Comparison of ENCODE assay signal across 23 mouse cellular contexts in the genomic region with DNA sequence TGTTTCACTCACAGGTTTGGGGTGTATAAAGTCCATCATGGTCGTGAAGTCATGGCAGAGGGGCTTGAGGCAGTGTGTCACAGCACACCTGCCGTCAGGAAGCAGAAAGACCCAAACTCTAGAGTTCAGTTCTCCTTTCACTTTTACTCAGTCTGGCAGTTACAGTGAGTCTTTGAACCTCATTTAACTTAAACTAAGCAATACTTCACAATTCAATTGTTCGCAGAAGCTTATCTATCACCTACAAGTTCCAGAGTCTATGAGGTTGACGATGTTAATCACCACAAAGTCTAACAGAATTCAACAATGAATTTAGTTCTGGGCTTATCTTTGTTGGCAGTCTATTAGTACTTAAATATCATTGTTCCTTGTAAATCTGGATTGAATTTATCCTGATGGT.
"Had no signal": no experiment of that assay in that cellular context is flagged by ENCODE, and none has a peak within 500 bp of the region (broad histone marks: within the 10 kb centered on the region; RNA-seq: fewer than 3 reads in every experiment).

No protein-coding gene starts in this region.

- H3K27ac ChIP-seq: gastrocnemius, adult 2 months; heart, embryonic 10.5 days; hindbrain, embryonic 10.5 days; hindbrain, embryonic 12.5 days; hindbrain, embryonic 14.5 days; intestine, embryonic 15.5 days; limb, embryonic 10.5 days; limb, embryonic 12.5 days; liver, embryonic 13.5 days had no signal

- H3K27me3 ChIP-seq: heart, embryonic 12.5 days; hindbrain, embryonic 12.5 days; intestine, embryonic 15.5 days; limb, embryonic 12.5 days; liver, embryonic 13.5 days had no signal

- H3K4me1 ChIP-seq: heart, embryonic 10.5 days; heart, embryonic 12.5 days; hindbrain, embryonic 10.5 days; hindbrain, embryonic 12.5 days; intestine, embryonic 15.5 days; limb, embryonic 10.5 days; limb, embryonic 12.5 days; liver, embryonic 13.5 days had no signal

- H3K4me2 ChIP-seq: heart, embryonic 12.5 days; hindbrain, embryonic 12.5 days; hindbrain, embryonic 14.5 days; intestine, embryonic 15.5 days; limb, embryonic 12.5 days; liver, embryonic 11.5 days; liver, embryonic 13.5 days had no signal

- H3K4me3 ChIP-seq: gastrocnemius, adult 2 months; heart, embryonic 10.5 days; heart, embryonic 12.5 days; hindbrain, embryonic 10.5 days; hindbrain, embryonic 12.5 days; intestine, embryonic 15.5 days; limb, embryonic 10.5 days; limb, embryonic 12.5 days; liver, embryonic 13.5 days had no signal

- H3K36me3 ChIP-seq: intestine, embryonic 15.5 days had no signal

- H3K9ac ChIP-seq: heart, embryonic 12.5 days; hindbrain, embryonic 12.5 days; hindbrain, embryonic 14.5 days; intestine, embryonic 15.5 days; limb, embryonic 12.5 days; liver, embryonic 13.5 days had no signal

- DNase-seq: gastrocnemius, adult 2 months; gastrocnemius, postnatal 10 days; gastrocnemius, postnatal 25 days; heart, adult 18-20 months; heart, postnatal 10 days; heart, postnatal 4 days; kidney, adult 18-20 months; kidney, adult 8-10 months; kidney, postnatal 10 days; kidney, postnatal 36 days; layer of hippocampus, adult 9-11 months; layer of hippocampus, postnatal 36 days; liver; liver, embryonic 13.5 days had no signal
